Mouse (Mus musculus) ES-E14 (cell line): ENCODE data around the gene Phactr4. TPM values are rescaled to one million over a fixed set of nuclear protein-coding genes. Genes with fewer than 3 reads are reported as not detected.
A peak's percentile ranks its signal among the peaks of the same experiment; 100 is the strongest.

Experiments
- DNase-seq: peaks from one replicate; pipeline ENCODE4 v3.0.0-alpha.2; 2013; ENCODE audit warnings: low read depth, low spot score
- H3K27ac ChIP-seq: 2 replicates; pipeline ENCODE4 v1.5.1; 2012; ENCODE audit warnings: low read depth, mild to moderate bottlenecking, low read length, moderate library complexity, mixed read lengths; ENCODE audit not compliant: poor library complexity, insufficient read depth, severe bottlenecking
- H3K36me3 ChIP-seq: 2 replicates; pipeline ENCODE4 v1.6.1; 2012; ENCODE audit warnings: mild to moderate bottlenecking, low read length, moderate library complexity, mixed read lengths; ENCODE audit not compliant: control insufficient read depth, poor library complexity, insufficient read depth, severe bottlenecking
- H3K4me1 ChIP-seq, 2 experiments: fragments of 150-350 bp in 1 of 2; sonication (generic) in 1 of 2; 2 replicates each; pipeline ENCODE4 v1.6.1; 2012; ENCODE audit warnings: low read length in 2 of 2, mild to moderate bottlenecking in 1 of 2, mixed read lengths in 1 of 2; ENCODE audit not compliant: control insufficient read depth in 2 of 2, insufficient read depth in 2 of 2, poor library complexity in 1 of 2
- H3K4me3 ChIP-seq, 2 experiments: fragments of 150-350 bp in 1 of 2; sonication (generic) in 1 of 2; 2 replicates each; pipeline ENCODE4 v1.5.1; 2012; ENCODE audit warnings: low read length in 2 of 2, low read depth in 1 of 2, mild to moderate bottlenecking in 1 of 2, mixed read lengths in 1 of 2; ENCODE audit not compliant: insufficient read depth in 1 of 2, poor library complexity in 1 of 2, severe bottlenecking in 1 of 2
- H3K9ac ChIP-seq: 2 replicates; pipeline ENCODE4 v1.6.1; 2012; ENCODE audit warnings: low read depth, mild to moderate bottlenecking, low read length, mixed read lengths; ENCODE audit not compliant: poor library complexity, insufficient read depth, severe bottlenecking
- H3K9me3 ChIP-seq: fragments of 150-350 bp; sonication (generic); 2 replicates; pipeline ENCODE4 v1.6.1; 2012; ENCODE audit warnings: low read depth, mild to moderate bottlenecking, low read length; ENCODE audit not compliant: control insufficient read depth, insufficient read depth
- CHD2 ChIP-seq: IDR thresholded peaks from 2 replicates; pipeline ENCODE4 v1.6.1; 2014; ENCODE audit warnings: mild to moderate bottlenecking, low read depth, low read length, inconsistent platforms
- HCFC1 ChIP-seq: IDR thresholded peaks from 2 replicates; pipeline ENCODE4 v1.6.1; 2012; ENCODE audit warnings: low read length, inconsistent platforms, borderline replicate concordance; ENCODE audit not compliant: insufficient read depth
- MAFK ChIP-seq: IDR thresholded peaks from 2 replicates; pipeline ENCODE4 v1.6.1; 2014; ENCODE audit warnings: mild to moderate bottlenecking, low read depth, low read length, inconsistent platforms; ENCODE audit not compliant: insufficient read depth
- ZC3H11A ChIP-seq: IDR thresholded peaks from 2 replicates; pipeline ENCODE4 v1.6.1; 2012; ENCODE audit warnings: low read depth, mild to moderate bottlenecking, inconsistent platforms, low read length, borderline replicate concordance
- ZNF384 ChIP-seq: IDR thresholded peaks from 2 replicates; pipeline ENCODE4 v1.6.1; 2012; ENCODE audit warnings: low read depth, low read length, inconsistent platforms
- in situ Hi-C, 2 experiments: fragments of 600-800 bp; cut with MboI; formaldehyde crosslinking; loops; one replicate each; pipeline ENCODE4 v1.15.1; 2025; ENCODE audit warnings: low sequenced_read_pairs in 2 of 2, inconsistent platforms in 1 of 2; ENCODE audit not compliant: unreplicated experiment in 2 of 2
- total RNA-seq: library from RNA; depleted of rRNA; stranded (reverse); fragments of 300-350 nt; gene quantifications from 2 replicates; pipeline ENCODE4 v1.2.3, GENCODE M21; 2012

The Phactr4 gene
- total RNA-seq, 1 experiment, result 7.8 TPM

DNA sequence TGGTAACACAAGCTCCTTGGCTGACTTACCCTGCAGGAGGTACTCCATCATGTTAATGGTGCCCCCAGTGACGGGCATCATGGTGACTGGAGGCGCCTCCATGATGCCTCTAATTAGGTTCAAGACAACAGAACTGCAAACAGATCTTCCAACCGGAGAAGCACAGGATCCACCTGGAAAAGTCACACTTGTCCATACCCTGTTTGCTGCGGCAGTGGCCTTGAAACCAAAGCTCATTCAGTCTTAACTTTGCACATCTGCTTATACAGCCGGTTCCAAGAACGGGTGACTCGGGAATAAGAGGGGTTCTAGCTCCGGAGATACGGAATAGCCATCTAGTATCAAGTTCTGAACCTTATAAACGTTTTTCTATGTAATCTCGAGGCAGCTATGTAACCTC is 40.5 kb upstream of the Phactr4 start:
- no peaks in the 10 kb centered on the region for H3K9me3 ChIP-seq
- peaks cover 19% of the 10 kb centered on the region for H3K36me3 ChIP-seq
- H3K9ac ChIP-seq, result peak overlapping the region; percentile 92
- in situ Hi-C loops, result no loop called here
- DNase-seq, result no peak
- TF ChIP-seq HCFC1 (no peak), ZNF384 (no peak)
- peak overlapping the region; percentile 31; the same call in 1 of the 2 replicates for H3K27ac ChIP-seq
- H3K4me3 ChIP-seq, result peak overlapping the region; percentile 92 to 94
- H3K4me1 ChIP-seq, result peaks cover 12 to 13% of the 10 kb centered on the region in 2 experiments; a peak in 3 of 4 replicates

DNA sequence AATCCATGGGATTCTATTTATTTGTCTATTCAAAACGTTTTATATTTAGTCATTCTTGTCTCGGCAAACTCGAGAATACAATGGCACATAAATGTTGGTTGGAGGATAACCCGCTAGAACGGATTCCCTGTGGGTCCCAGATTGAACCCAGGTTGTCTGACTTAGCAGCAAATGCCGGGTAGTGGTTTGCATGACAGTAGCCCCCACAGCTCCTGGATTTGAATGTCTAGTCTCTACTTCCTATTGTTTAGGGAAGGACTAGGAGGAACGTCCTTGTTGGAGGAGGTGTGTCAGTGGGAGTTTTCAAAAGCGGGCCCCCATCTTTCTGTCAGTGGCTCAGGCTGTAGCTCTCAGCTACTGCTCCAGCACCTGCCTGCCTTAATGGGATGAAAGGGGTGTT is 37.9 kb upstream of the Phactr4 start:
- no peak overlapping the region for H3K9ac ChIP-seq
- no peaks in the 10 kb centered on the region for H3K9me3 ChIP-seq
- H3K36me3 ChIP-seq, result peaks cover 23% of the 10 kb centered on the region
- TF ChIP-seq ZNF384 (no peak), CHD2 (no peak), HCFC1 (no peak), ZC3H11A (no peak), MAFK (no peak)
- peaks cover 12 to 13% of the 10 kb centered on the region in 2 experiments; a peak in 3 of 4 replicates for H3K4me1 ChIP-seq
- H3K27ac ChIP-seq, result no peak overlapping the region
- in situ Hi-C loops, result no loop called here
- no peak for DNase-seq
- H3K4me3 ChIP-seq, result peak overlapping the region in 1 of 2 experiments; percentile 38; a peak in 2 of 4 replicates

DNA sequence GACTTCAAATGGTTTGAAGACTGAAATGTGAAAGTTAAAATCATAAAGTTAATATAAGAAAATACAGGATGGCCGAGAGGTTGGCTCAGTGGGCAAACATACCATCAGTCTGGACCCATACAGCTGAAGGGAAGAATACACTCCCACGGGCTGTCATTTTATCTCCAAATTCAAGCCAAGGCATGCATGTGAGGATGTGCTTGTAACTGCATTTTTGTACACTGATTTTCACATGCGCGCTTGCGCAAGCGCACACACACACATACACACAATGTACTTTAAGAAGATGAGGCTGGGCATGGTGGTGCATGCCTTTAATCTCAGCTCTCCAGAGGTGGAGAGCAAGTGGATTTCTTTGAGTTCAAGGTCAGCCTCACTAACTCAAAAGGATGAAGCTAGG is 33.3 kb upstream of the Phactr4 start:
- Histone ChIP-seq H3K9me3 (no peaks in the 10 kb centered on the region), H3K9ac (no peak overlapping the region), H3K4me1 (peaks cover 7 to 9% of the 10 kb centered on the region in 2 experiments; a peak in 3 of 4 replicates), H3K4me3 (no peak overlapping the region), H3K27ac (no peak overlapping the region), H3K36me3 (peaks cover 19% of the 10 kb centered on the region)
- TF ChIP-seq HCFC1 (no peak), MAFK (no peak), CHD2 (no peak), ZC3H11A (no peak), ZNF384 (no peak)
- in situ Hi-C loops, result no loop called here
- no peak for DNase-seq

DNA sequence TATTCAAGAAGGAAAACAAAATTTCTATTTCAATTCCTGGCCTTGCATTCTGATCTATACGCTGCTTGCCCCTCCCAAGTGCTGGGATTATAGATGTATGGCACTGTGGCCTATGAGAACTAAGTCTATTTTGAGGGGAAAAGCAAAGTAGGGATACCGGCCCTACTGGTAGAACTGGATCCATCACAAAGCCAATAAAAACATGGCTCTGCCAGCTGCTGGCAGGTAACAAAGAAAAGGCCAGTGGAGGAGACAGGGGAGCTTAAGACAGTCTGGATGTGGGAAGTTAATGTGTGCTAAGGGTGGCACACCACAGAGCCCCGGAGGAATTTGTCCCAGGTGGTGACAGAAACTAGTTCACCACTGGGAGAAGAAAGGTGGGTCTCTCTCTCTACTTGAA is 32.9 kb upstream of the Phactr4 start:
- H3K9ac ChIP-seq, result no peak overlapping the region
- no peak overlapping the region for H3K4me3 ChIP-seq
- no peaks in the 10 kb centered on the region for H3K9me3 ChIP-seq
- no peak for TF ChIP-seq MAFK
- TF ChIP-seq HCFC1, result no peak
- no peak for TF ChIP-seq ZC3H11A
- no peak for TF ChIP-seq CHD2
- TF ChIP-seq ZNF384, result no peak
- H3K36me3 ChIP-seq, result peaks cover 19% of the 10 kb centered on the region
- no peak for DNase-seq
- peaks cover 3 to 9% of the 10 kb centered on the region in 2 experiments; a peak in 2 of 4 replicates for H3K4me1 ChIP-seq
- in situ Hi-C loops, result no loop called here
- no peak overlapping the region for H3K27ac ChIP-seq

DNA sequence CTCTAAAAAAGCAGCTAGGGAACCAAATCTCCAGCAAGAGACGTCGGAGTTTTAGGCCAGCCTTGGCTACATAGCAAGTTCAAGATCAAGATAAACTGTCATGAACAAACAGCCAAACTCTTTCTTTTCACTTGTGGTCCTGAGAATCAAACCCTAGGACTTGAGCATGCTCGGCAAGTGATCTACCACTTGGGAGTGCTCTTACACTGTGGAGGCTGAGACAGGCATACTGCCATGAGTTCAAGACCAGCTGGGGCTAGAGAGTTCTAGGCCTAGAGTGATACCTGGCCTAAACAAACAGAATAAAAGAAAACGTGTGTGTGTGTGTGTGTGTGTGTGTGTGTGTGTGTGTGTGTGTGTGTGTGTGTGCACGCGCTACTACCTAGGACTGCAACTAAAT is 31.9 kb upstream of the Phactr4 start:
- H3K4me3 ChIP-seq, result no peak overlapping the region
- no peaks in the 10 kb centered on the region for H3K9me3 ChIP-seq
- DNase-seq, result no peak
- H3K27ac ChIP-seq, result no peak overlapping the region
- in situ Hi-C loops, result no loop called here
- peaks cover 0 to 4% of the 10 kb centered on the region in 2 experiments; a peak in 1 of 4 replicates for H3K4me1 ChIP-seq
- H3K9ac ChIP-seq, result no peak overlapping the region
- peaks cover 11% of the 10 kb centered on the region for H3K36me3 ChIP-seq
- TF ChIP-seq ZNF384 (no peak), ZC3H11A (no peak), CHD2 (no peak), MAFK (no peak), HCFC1 (no peak)
